Comparison of ENCODE assay signal across 8 mouse cellular contexts in genomic region chr3:97296941-97297552, GRCm38 (mm10). TPM values are rescaled to one million over a fixed set of nuclear protein-coding genes. Genes with fewer than 3 reads are reported as not detected.
DNase-seq lines count a peak whose midpoint lies in the region; ATAC-seq lines count a peak whose summit lies in the region.

No protein-coding gene starts in this region.

- H3K4me2 ChIP-seq in intestine, embryonic 14.5 days (ENCODE audit: low read length): peak overlapping the region; percentile 89

- DNase-seq in adrenal gland, adult 2 months: peak; percentile 77
- DNase-seq in gastrocnemius, postnatal 25 days: peak; percentile 45
- no peak for DNase-seq in intestine, embryonic 14.5 days (ENCODE audit: low spot score)
- peak; percentile 51 for DNase-seq in left cerebral cortex, postnatal 4 days
- peak; percentile 61 for DNase-seq in right cerebral cortex, postnatal 25 days

- H3K27me3 ChIP-seq in intestine, embryonic 14.5 days (replicated peaks; ENCODE audit: control insufficient read depth, insufficient read depth, low read length): no peaks in the 10 kb centered on the region

- WGBS in intestine, embryonic 14.5 days: under 1% methylated on average over 16 of the region's 16 CpGs

- H3K27ac ChIP-seq in intestine, embryonic 14.5 days (ENCODE audit: low read depth): peak overlapping the region; percentile 99

- ATAC-seq in common myeloid progenitor, adult 5-6 weeks (replicated peaks; ENCODE audit: low read depth, poor library complexity, severe bottlenecking): peak; percentile 5; the same call in 1 of the 2 replicates
- ATAC-seq in intestine, embryonic 14.5 days (replicated peaks; ENCODE audit: low FRiP score, low TSS enrichment, low read depth): peak; percentile 63
- peak; percentile 13 for ATAC-seq in megakaryocyte progenitor cell, adult 5-6 weeks (replicated peaks; ENCODE audit: poor library complexity)
- ATAC-seq in activated CD4-positive, CD25-positive, alpha-beta regulatory T cell, adult 4 months: no peak

- no peaks in the 10 kb centered on the region for H3K36me3 ChIP-seq in intestine, embryonic 14.5 days (ENCODE audit: control insufficient read depth, insufficient read depth, low read length)

- H3K9me3 ChIP-seq in intestine, embryonic 14.5 days (ENCODE audit: control insufficient read depth, low read length): no peaks in the 10 kb centered on the region

- peaks cover 15% of the 10 kb centered on the region for H3K4me1 ChIP-seq in intestine, embryonic 14.5 days (replicated peaks; ENCODE audit: control insufficient read depth, insufficient read depth, low read length)

- peak overlapping the region; percentile 66 for H3K4me3 ChIP-seq in intestine, embryonic 14.5 days (ENCODE audit: low read depth, low read length)

- intact Hi-C loops in left cerebral cortex, postnatal 4 days (cut with DNase I): loop anchor here (2.0 kb wide), 1 partner anchor 70 kb away; no protein-coding TSS in a partner anchor

- H3K9ac ChIP-seq in intestine, embryonic 14.5 days (ENCODE audit: low read length): peak overlapping the region; percentile 74

RNA-seq across cellular contexts. Expression of gene Bcl9, which starts 0.7 kb away (rescaled TPM):
- total RNA-seq in adrenal gland, adult 2 months (2021): 10 to 100 TPM; 13.1 to 16.9 TPM
- 10.2 and 14.4 TPM in 2 replicates for polyA plus RNA-seq in adrenal gland, adult 2 months (2012; rRNA removed)
- 4.1 and 6.6 TPM in 2 replicates for total RNA-seq in common myeloid progenitor, adult 5-6 weeks (2017)
- total RNA-seq in gastrocnemius, postnatal 25 days (2021): 1 to 10 TPM; 2.7 to 2.9 TPM
- polyA plus RNA-seq in intestine, embryonic 14.5 days (2014; fragmentation: Nextera tagmentation; extraction: Ambion mirVana): 49.1 and 50.3 TPM in 2 replicates
- total RNA-seq in left cerebral cortex, postnatal 4 days (2021): 100 to 1,000 TPM; 106 to 107 TPM
- 20.1 and 24.8 TPM in 2 replicates for total RNA-seq in megakaryocyte progenitor cell, adult 5-6 weeks (2015)
- total RNA-seq in megakaryocyte progenitor cell, adult 5-6 weeks (2017): 6.5 and 8.2 TPM in 2 replicates
- polyA plus RNA-seq in activated CD4-positive, CD25-positive, alpha-beta regulatory T cell, adult 4 months (2017; shearing (Covaris generic)): 1 to 10 TPM; 2.7 to 3.2 TPM

Comparison
In these comparisons a context has a peak if more than half of its experiments do, and no peak if none do; other contexts are left out.
1. RNA of gene Bcl9, which starts 0.7 kb away (total RNA-seq): 106 to 107 TPM in left cerebral cortex, postnatal 4 days; 6.5 to 24.8 TPM in megakaryocyte progenitor cell, adult 5-6 weeks, 13.1 to 16.9 TPM in adrenal gland, adult 2 months, 4.1 to 6.6 TPM in common myeloid progenitor, adult 5-6 weeks and 2.7 to 2.9 TPM in gastrocnemius, postnatal 25 days; every median in the first group is over 4 times any median in the second.